Mouse (Mus musculus) embryo, embryonic 10.5 days (tissue): ENCODE measurements around the gene Irf2.

Experiments used
- DNase-seq: peaks from one replicate; pipeline ENCODE4 v3.0.0-alpha.2; 2015; ENCODE audit warnings: low spot score

The Irf2 gene

GRCm38 (mm10) chr8:46881755-46882419, 142.4 kb downstream of the Irf2 start:
- no peak for DNase-seq

GRCm38 (mm10) chr8:46882743-46883142, 143.2 kb downstream of the Irf2 start:
- DNase-seq, result peak; percentile 38

DNA sequence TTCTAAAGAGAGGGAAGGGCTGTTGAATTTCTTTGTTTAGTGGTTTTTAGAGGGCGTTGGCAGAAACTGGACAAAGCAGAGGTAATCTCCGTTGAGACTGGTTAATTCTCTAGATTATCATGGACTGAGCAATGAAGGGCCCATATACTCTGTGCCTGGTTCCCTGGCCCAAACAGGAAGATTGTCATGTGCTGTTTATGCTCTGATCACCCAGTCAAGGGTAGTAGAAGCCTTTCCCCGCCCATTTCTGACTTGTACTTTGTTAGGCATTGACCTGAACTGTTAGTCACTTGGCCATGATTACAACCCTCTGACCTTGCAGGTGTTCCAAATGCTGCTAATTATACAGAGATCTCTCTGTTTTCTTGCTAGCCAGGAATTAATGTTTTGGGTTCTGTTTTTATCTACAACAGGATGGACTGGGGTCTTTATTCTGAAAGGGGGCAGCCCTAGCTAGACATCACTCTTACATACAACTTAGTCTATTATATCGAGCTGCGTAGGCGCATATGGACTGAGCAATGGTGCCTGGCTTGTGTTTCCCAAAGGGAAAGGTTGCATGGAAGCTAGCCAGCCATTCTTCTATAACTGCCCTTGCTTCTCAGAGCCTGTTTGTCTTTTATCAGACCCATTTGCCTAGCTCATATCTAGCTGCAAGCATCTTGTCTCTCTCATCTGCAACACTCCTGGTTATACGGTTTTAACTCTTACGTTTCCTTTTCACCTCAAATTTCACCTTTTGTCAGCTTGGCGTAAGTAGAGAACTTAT, 143.9 kb downstream of the Irf2 start:
- no peak for DNase-seq

GRCm38 (mm10) chr8:46885786-46886185, 146.3 kb downstream of the Irf2 start:
- DNase-seq, result no peak

DNA sequence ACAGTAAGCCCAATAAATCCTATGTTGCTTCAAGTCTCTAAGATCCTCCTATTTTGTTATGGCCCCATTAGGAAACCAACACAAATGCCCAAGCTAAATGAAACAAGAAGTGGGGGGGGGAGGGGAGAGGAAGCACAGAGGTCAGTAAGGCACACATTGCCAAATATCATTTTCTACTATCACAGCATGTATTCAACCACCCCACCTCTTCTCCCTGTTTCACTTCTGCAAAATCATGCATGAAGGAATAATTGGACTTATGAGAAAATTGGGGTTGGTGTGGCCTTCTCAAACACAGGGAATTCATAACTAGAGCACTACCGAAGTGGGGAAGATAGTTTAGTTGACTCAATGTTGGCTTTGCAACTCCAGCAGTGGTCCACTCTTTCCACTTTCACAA, 146.7 kb downstream of the Irf2 start:
- no peak for DNase-seq

- no peak for DNase-seq
These were observed 147.9 kb downstream of the Irf2 start for GRCm38 (mm10) chr8:46887396-46887795.

- DNase-seq, result no peak
These were observed 149.0 kb downstream of the Irf2 start for GRCm38 (mm10) chr8:46888575-46888974.

- no peak for DNase-seq
These were observed 150.7 kb downstream of the Irf2 start for GRCm38 (mm10) chr8:46890241-46890640.

- peak; percentile 56 for DNase-seq
These were observed 153.2 kb downstream of the Irf2 start for GRCm38 (mm10) chr8:46892511-46893273.

DNA sequence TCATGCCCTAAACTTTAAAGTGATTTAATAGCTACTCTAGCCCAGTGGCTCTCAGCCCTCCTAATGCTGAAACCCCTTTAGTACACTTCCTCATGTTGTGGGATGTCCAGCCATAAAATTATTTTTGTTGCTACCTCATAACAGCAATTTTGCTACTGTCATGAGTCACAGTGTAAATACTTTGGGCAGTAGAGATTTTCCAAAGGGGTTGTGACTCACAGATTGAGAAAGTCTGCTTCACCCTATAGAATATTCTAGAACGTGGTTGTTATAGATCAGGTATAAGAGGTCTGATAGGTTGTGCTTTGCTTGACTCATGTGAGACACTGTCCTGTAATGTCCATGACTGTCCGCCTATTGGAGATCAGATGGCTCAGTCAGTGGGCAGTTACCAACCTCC, 154.9 kb downstream of the Irf2 start:
- DNase-seq, result no peak

DNA sequence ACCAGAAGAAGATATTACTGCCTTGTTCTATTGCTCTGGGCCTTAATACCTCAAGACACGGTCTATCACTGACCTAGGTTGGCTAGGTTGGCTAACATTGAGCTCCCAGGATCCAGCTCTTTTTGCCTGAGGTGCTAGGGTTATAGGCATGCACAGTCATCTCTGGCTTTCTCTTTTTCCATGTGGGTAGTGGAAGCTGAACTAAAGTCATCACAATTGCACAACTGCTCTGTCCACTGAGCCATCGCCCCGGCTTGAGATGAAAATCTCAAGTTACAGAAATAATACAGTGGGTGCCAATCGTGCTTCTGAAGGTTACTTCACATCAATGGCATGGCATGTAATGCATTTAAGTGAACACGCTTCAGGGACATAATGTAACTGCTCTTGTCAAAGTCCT, 156.5 kb downstream of the Irf2 start:
- no peak for DNase-seq

GRCm38 (mm10) chr8:46896704-46897103, 157.2 kb downstream of the Irf2 start:
- DNase-seq, result no peak
